Mouse (Mus musculus) forebrain, postnatal 0 days (tissue): Measurements from ENCODE around the gene Ksr2. TPM values are rescaled to one million over a fixed set of nuclear protein-coding genes. Genes with fewer than 3 reads are reported as not detected.
"Not testable (repeated sequence)": the region's sequence is repeated elsewhere in the genome, so short reads cannot be mapped to it uniquely, and the experiment has no call there.

Source experiments
- ATAC-seq: fragments of 200-750 bp; cut with Nextera tagmentation; 2 replicates; pipeline ENCODE4 v1.8.0; 2017; ENCODE audit warnings: mild to moderate bottlenecking, moderate library complexity
- DNase-seq: peaks from one replicate; pipeline ENCODE4 v3.0.0-alpha.2; 2015
- H3K27ac ChIP-seq: fragments of 300-500 bp; sonication (generic); 2 replicates; pipeline ENCODE4 v1.5.1; 2014; ENCODE audit warnings: low read depth, mild to moderate bottlenecking, antibody characterized with exemption, low read length, moderate library complexity, mixed read lengths
- H3K27me3 ChIP-seq: fragments of 300-500 bp; sonication (generic); 2 replicates; pipeline ENCODE4 v1.6.1; 2014; ENCODE audit warnings: mild to moderate bottlenecking, low read length, mixed read lengths; ENCODE audit not compliant: insufficient read depth
- H3K36me3 ChIP-seq: fragments of 300-500 bp; sonication (generic); 2 replicates; pipeline ENCODE4 v1.6.1; 2014; ENCODE audit warnings: mild to moderate bottlenecking, moderate library complexity; ENCODE audit not compliant: insufficient read depth
- H3K4me1 ChIP-seq: fragments of 300-500 bp; sonication (generic); 2 replicates; pipeline ENCODE4 v1.6.1; 2014; ENCODE audit warnings: antibody characterized with exemption; ENCODE audit not compliant: insufficient read depth
- H3K4me2 ChIP-seq: fragments of 300-500 bp; sonication (generic); 2 replicates; pipeline ENCODE4 v1.6.1; 2014; ENCODE audit warnings: low read depth, mild to moderate bottlenecking, moderate library complexity
- H3K4me3 ChIP-seq: fragments of 300-500 bp; sonication (generic); 2 replicates; pipeline ENCODE4 v1.5.1; 2014; ENCODE audit warnings: low read depth, low read length, mixed read lengths
- H3K9ac ChIP-seq: fragments of 300-500 bp; sonication (generic); 2 replicates; pipeline ENCODE4 v1.6.1; 2014; ENCODE audit warnings: mild to moderate bottlenecking
- H3K9me3 ChIP-seq: fragments of 300-500 bp; sonication (generic); 2 replicates; pipeline ENCODE4 v1.6.1; 2016; ENCODE audit warnings: low read length
- CTCF ChIP-seq: sonication (generic); IDR thresholded peaks from 2 replicates; pipeline ENCODE4 v1.5.1; 2016; ENCODE audit warnings: antibody characterized with exemption, control low read depth, low read depth
- WGBS: fragments of 180-500 bp; shearing (Covaris S2); extraction: QIAGEN DNeasy Blood & Tissue Kit; methylation state at CpG from one replicate; pipeline ENCODE4 v1.1.7; 2014; 5-methylcytosine and 5-hydroxymethylcytosine counted together
- polyA plus RNA-seq: library from polyadenylated mRNA; unstranded; fragments of >200 nt; fragmentation: Nextera tagmentation; extraction: Ambion mirVana; gene quantifications from 2 replicates; pipeline ENCODE4 v1.2.1, GENCODE M21; 2015
- total RNA-seq: library from RNA; depleted of rRNA; stranded (reverse); fragments of >200 nt; gene quantifications from 2 replicates; pipeline ENCODE4 v1.2.3, GENCODE M21; 2014

The Ksr2 gene
- total and polyA plus RNA-seq, 2 experiments from 2014 or later, result 5.4 to 9.2 TPM

DNA sequence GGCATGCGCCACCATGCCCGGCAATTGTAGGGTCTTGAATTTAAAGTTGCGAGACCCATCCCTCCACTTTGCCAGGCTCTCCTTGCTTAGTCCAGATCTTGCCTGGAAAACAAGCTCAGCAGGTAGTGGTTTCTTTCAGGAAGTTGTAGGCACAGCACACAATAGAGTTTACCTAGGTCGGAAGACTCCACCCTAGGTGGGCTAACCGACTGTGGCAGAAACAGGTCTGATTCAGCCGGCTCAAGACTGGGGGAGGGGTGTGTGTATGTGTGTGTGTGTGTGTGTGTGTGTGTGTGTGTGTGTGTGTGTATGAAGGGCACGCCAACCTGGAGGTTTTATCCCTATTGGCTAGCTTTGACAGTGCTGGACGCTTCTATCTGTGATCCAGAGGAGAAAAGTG lies 10.2 kb upstream of the Ksr2 start:
- H3K27me3 ChIP-seq, result no peaks in the 10 kb centered on the region
- no peak overlapping the region for H3K4me2 ChIP-seq
- H3K4me3 ChIP-seq, result no peak overlapping the region
- H3K4me1 ChIP-seq, result no peaks in the 10 kb centered on the region
- WGBS, result 87% methylated on average over 8 of the region's 8 CpGs
- ATAC-seq, result no peak
- no peaks in the 10 kb centered on the region for H3K9me3 ChIP-seq
- no peak overlapping the region for H3K27ac ChIP-seq
- no peak for TF ChIP-seq CTCF
- DNase-seq, result no peak
- H3K36me3 ChIP-seq, result no peaks in the 10 kb centered on the region
- H3K9ac ChIP-seq, result no peak overlapping the region

DNA sequence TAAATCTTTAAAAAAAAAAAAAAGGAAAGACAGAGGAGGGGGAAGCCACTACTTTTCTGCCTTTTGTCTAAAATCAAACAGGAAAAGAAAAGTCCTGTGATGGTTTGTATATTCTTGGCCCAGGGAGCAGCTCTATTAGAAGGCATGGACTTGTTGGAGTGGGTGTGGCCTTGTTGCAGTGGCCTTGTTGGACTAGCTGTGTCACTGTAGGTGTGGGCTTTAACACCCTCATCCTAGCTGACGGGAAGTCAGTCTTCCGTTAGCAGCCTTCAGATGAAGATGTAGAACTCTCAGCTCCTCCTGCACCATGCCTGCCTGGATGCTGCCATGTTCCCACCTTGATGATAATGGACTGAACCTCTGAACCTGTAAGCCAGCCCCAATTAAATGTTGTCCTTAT lies 9.1 kb upstream of the Ksr2 start:
- not testable (repeated sequence) for H3K4me2 ChIP-seq, ATAC-seq, H3K9me3 ChIP-seq, H3K36me3 ChIP-seq, H3K9ac ChIP-seq, H3K4me3 ChIP-seq, DNase-seq, H3K4me1 ChIP-seq, H3K27ac ChIP-seq, H3K27me3 ChIP-seq
- 84% methylated on average over 2 of the region's 2 CpGs for WGBS

DNA sequence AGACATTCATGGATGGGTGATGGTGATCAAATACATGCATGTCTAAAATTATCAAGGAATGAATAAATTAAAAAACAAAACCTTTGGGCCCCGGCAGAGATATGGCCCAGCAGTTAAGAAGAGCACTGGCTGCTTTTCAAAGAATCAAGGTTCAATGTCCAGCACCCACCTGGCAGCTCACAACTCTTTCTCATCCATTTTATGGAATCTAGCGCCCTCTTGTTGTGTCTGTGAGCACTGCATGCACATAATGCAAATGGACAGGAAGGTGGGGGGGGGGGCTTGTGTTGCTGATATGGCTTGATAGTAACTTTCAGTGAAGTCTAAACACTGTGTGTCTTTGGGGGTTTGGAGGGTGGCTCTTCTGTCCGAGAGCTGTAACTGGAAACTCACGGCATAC lies 5.6 kb upstream of the Ksr2 start:
- no peaks in the 10 kb centered on the region for H3K4me1 ChIP-seq
- no peak overlapping the region for H3K4me3 ChIP-seq
- H3K27me3 ChIP-seq, result no peaks in the 10 kb centered on the region
- H3K9me3 ChIP-seq, result no peaks in the 10 kb centered on the region
- no peak overlapping the region for H3K9ac ChIP-seq
- H3K27ac ChIP-seq, result no peak overlapping the region
- WGBS, result 66% methylated on average over 4 of the region's 4 CpGs
- no peaks in the 10 kb centered on the region for H3K36me3 ChIP-seq
- TF ChIP-seq CTCF, result peak; percentile 57
- no peak overlapping the region for H3K4me2 ChIP-seq
- DNase-seq (peak; percentile 33), ATAC-seq (no peak)

DNA sequence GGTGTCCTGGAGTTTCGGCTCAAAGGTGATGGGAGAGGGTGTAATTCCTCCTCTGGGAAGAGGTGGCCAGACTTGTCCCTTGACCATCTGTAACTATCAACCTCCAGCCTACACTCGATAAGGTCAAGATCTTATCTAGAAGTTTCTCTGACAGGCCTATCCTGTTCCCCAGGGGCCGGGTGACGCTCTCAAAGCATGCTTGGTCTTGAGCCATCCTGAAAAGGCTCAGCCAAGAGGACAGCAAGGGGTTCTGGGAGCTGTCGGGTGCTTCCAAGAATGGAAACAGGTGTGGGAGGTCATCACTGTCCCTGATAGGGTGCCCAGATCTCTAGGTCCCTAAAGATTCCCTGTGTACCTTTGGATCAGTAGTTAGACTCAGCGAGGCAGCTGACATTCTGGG lies 4.4 kb upstream of the Ksr2 start:
- H3K4me1 ChIP-seq, result no peaks in the 10 kb centered on the region
- 78% methylated on average over 6 of the region's 6 CpGs for WGBS
- no peak overlapping the region for H3K4me3 ChIP-seq
- no peak overlapping the region for H3K27ac ChIP-seq
- ATAC-seq (no peak), DNase-seq (no peak)
- no peaks in the 10 kb centered on the region for H3K36me3 ChIP-seq
- no peak for TF ChIP-seq CTCF
- no peak overlapping the region for H3K4me2 ChIP-seq
- no peaks in the 10 kb centered on the region for H3K9me3 ChIP-seq
- H3K9ac ChIP-seq, result no peak overlapping the region
- H3K27me3 ChIP-seq, result no peaks in the 10 kb centered on the region

DNA sequence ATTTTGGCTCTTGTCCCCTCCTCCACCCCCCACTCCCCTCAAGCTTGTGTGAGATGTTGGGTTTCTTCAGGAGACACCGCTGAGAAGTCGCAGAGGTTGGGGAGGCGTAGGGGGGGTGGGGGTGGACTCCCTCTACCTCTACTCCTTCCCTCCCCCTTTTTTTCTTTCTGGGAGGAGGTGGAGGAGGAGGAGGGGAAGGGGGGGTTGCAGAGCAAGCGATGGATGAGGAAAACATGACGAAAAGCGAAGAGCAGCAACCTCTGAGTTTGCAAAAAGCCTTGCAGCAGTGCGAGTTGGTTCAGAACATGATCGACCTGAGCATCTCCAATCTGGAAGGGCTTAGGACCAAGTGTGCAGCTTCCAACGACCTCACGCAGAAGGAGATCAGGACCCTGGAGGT lies 811 bp downstream of the Ksr2 start:
- no peaks in the 10 kb centered on the region for H3K36me3 ChIP-seq
- peak overlapping the region; percentile 97 for H3K27ac ChIP-seq
- no peaks in the 10 kb centered on the region for H3K4me1 ChIP-seq
- TF ChIP-seq CTCF, result no peak
- ATAC-seq, result peak; percentile 4
- DNase-seq, result no peak
- H3K4me3 ChIP-seq, result peak overlapping the region; percentile 75
- no peaks in the 10 kb centered on the region for H3K9me3 ChIP-seq
- peak overlapping the region; percentile 84 for H3K9ac ChIP-seq
- peak overlapping the region; percentile 73 for H3K4me2 ChIP-seq
- no peaks in the 10 kb centered on the region for H3K27me3 ChIP-seq
- 5% methylated on average over 10 of the region's 10 CpGs for WGBS

DNA sequence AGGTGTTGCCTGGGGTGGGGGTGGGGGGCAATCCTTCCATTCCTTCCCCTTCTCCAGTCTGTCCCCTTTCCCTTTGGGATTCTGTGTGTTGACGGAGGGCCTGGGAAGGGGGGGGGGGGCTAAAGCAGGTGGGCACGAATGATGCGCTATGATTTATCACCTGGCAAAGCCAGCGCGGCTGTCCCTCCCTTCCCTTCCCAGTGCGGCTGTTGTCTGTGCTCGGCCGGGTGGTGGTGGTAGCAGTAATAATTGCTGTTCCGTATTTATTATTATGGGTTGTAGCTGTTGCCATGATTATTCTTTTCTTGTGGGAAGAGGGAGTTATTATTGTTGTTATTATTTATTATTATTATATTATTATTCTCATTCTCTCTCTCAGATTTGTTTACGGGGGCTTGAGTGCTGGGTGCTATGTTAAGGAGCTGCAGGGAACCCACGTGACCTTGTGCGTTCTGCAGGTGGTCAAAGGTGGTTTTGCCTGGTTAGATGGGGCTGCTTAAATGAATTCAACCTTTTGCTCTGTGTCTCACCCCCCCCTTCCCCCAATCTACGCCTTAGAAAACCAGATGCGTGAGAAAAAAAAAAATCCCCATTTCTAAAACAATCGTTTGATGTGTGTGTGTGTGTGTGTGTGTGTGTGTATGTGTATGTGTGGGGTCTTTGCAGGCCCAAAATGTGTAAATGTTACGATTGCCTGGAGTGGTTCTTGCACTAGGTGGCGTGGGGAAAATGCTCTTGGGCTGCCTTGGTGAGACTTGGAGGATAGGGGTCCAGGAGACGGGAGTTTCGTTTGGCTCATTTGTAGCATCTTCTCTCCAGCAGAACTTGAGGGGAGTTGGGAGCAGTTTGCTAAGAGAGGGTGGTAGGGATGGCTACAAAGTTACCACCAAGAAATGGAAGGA lies 1.5 kb downstream of the Ksr2 start:
- H3K27me3 ChIP-seq, result no peaks in the 10 kb centered on the region
- DNase-seq (peak; percentile 50), ATAC-seq (no peak)
- 23% methylated on average over 18 of the region's 19 CpGs for WGBS
- peak overlapping the region; percentile 75 for H3K4me3 ChIP-seq
- no peaks in the 10 kb centered on the region for H3K36me3 ChIP-seq
- TF ChIP-seq CTCF, result peak; percentile 59
- peak overlapping the region; percentile 84 for H3K9ac ChIP-seq
- H3K4me2 ChIP-seq, result peak overlapping the region; percentile 73
- H3K4me1 ChIP-seq, result no peaks in the 10 kb centered on the region
- no peaks in the 10 kb centered on the region for H3K9me3 ChIP-seq
- H3K27ac ChIP-seq, result peak overlapping the region; percentile 97

DNA sequence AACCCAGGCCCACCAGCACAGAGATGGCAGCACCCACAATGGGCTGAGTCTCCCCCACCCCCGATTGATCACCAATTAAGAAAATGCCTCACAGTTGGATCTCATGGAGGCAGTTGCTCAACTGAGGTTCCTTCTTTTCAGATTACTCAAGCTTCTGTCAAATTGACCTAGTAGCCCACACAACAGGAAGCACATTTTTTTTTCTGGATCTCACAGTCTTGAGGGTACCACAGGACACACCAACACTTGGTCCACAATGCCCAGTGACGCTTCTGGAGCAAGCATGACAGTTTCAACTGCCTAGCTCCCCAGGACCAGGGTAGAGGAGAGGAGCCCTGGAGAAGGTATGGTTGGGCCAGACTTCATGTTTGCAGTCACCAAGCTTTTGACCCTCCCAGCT lies 3.6 kb downstream of the Ksr2 start:
- no peak overlapping the region for H3K9ac ChIP-seq
- H3K4me1 ChIP-seq, result no peaks in the 10 kb centered on the region
- H3K27ac ChIP-seq, result no peak overlapping the region
- no peak overlapping the region for H3K4me3 ChIP-seq
- H3K36me3 ChIP-seq, result no peaks in the 10 kb centered on the region; the same call in 1 of the 2 replicates
- DNase-seq (no peak), ATAC-seq (no peak)
- H3K27me3 ChIP-seq, result no peaks in the 10 kb centered on the region
- WGBS, result 72% methylated on average over 2 of the region's 2 CpGs
- H3K4me2 ChIP-seq, result no peak overlapping the region
- no peaks in the 10 kb centered on the region for H3K9me3 ChIP-seq
- TF ChIP-seq CTCF, result no peak

DNA sequence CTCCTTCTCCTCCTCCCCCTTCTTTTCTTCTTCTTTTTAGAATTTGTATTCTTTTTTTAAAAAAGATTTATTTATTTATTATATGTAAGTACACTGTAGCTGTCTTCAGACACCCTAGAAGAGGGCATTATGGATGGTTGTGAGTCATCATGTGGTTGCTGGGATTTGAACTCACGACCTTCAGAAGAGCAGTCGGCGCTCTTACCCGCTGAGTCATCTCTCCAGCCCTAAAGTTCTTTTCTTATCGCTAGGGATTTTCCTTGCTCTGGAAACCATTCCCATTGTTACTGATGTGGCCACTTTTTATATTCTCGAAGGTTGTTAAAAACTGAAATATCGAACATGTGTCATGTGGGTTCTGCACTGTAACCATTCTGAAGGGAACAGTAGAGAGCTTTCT lies 19.7 kb downstream of the Ksr2 start:
- H3K4me2 ChIP-seq, H3K9ac ChIP-seq: not testable (repeated sequence)

More for the DNA sequence above, 19.7 kb downstream of the Ksr2 start:
- not testable (repeated sequence) for H3K4me1 ChIP-seq, H3K36me3 ChIP-seq, H3K27ac ChIP-seq, DNase-seq, ATAC-seq, H3K4me3 ChIP-seq, H3K9me3 ChIP-seq, H3K27me3 ChIP-seq
- WGBS, result 96% methylated on average over 7 of the region's 7 CpGs
